Mouse (Mus musculus) brain, embryonic 14.5 days (tissue): ENCODE measurements around the gene Usf2.

ENCODE experiments used
- CTCF ChIP-seq: fragments of 200-500 bp; IDR thresholded peaks from 2 replicates; pipeline ENCODE4 v1.5.1; 2012; ENCODE audit warnings: inconsistent platforms, mild to moderate bottlenecking, moderate library complexity, borderline replicate concordance; ENCODE audit not compliant: insufficient read depth, insufficient read length; ENCODE audit errors: extremely low read depth
- POLR2A ChIP-seq: fragments of 200-500 bp; IDR thresholded peaks from 2 replicates; pipeline ENCODE4 v1.6.1; 2012; ENCODE audit warnings: mild to moderate bottlenecking, inconsistent platforms, borderline replicate concordance; ENCODE audit not compliant: poor library complexity, insufficient read depth, insufficient read length, severe bottlenecking; ENCODE audit errors: extremely low read depth

DNA sequence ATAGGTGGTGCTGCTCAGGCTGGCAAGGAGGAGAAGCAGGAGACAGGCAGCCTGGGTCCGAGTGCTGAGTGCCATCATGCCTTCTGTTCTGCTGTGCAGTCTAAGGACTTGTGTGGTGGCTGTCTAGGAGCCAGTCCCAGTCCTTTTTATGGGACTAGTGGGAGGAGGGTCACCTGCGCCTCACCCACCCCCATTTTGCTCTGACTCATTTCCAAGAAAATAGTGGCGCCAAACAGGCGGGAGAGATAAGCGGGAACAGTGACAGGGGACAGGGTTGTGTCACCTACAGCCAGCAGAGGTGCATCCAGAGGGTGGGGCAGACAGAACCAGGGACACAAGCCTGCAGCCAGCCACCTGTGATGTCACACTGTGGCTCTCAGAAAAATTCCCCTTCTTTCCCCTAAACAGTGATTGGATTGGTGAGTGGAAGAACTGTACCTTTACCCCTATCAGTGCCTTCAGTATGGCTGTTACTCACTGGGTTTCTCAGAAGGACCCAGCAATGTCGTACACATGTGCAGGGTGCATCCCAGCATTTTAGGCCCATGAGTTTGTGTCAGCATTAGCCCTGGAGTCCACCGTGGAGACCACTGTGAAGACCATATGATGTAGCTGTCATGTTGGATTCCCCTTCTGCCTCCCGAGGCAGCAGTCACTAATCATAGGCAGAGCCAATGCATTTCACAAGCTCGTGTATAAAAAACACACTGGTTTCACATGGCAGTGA is 12.5 kb downstream of the Usf2 start, which contains the start of gene Hamp:
- TF ChIP-seq CTCF, result no peak
- no peak for TF ChIP-seq POLR2A
